Mouse (Mus musculus): ENCODE data around the gene Hoxa3. TPM values are rescaled to one million over a fixed set of nuclear protein-coding genes. Genes with fewer than 3 reads are reported as not detected.
A peak's percentile ranks its signal among the peaks of the same experiment; 100 is the strongest.

Gene Hoxa3
- polyA plus RNA-seq, 1 experiment from 2014 or later = not detected

DNA sequence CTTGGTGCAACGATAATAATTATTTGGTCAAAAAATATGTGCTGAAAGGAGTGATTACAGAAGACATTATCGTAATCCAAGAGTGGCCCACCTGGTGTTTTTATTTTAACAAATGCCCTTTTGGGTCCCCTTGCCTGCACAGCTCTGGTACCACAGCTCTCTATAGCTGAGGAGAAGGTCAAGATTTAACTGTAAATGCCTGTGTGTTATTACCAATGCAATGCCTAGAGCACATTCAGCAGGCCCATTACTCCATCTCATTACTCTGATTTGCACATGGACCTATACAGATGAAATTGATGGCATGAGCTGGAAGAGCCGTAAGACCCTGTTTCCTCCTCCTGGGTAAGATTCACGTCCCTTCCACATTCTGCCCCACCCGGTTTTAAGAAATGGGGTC lies 74.0 kb downstream of the Hoxa3 start:
- H3K27me3 ChIP-seq (ENCODE audit: low read depth, poor library complexity, severe bottlenecking) = peaks cover 49% of the 10 kb centered on the region
- DNase-seq (ENCODE audit: low spot score) = no peak
- peaks cover 14% of the 10 kb centered on the region for H3K4me1 ChIP-seq
- 92% methylated on average over 5 of the region's 5 CpGs for WGBS
- H3K4me3 ChIP-seq = no peak overlapping the region
- no peaks in the 10 kb centered on the region for H3K36me3 ChIP-seq
- H3K9me3 ChIP-seq (replicated peaks) = no peaks in the 10 kb centered on the region
- H3K27ac ChIP-seq (replicated peaks) = no peak overlapping the region

- Histone ChIP-seq H3K27ac (replicated peaks) (no peak overlapping the region), H3K36me3 (no peaks in the 10 kb centered on the region), H3K9me3 (replicated peaks) (no peaks in the 10 kb centered on the region), H3K4me1 (peaks cover 14% of the 10 kb centered on the region), H3K4me3 (no peak overlapping the region), H3K27me3 (ENCODE audit: low read depth, poor library complexity, severe bottlenecking) (peaks cover 48% of the 10 kb centered on the region)
- no peak for DNase-seq (ENCODE audit: low spot score)
- 83% methylated on average over 10 of the region's 10 CpGs for WGBS
Observed at GRCm38 (mm10) chr6:52138576-52138975, 74.6 kb downstream of the Hoxa3 start.

- H3K9me3 ChIP-seq (replicated peaks) = no peaks in the 10 kb centered on the region
- WGBS = 70% methylated on average over 9 of the region's 9 CpGs
- no peak overlapping the region for H3K27ac ChIP-seq (replicated peaks)
- H3K36me3 ChIP-seq = no peaks in the 10 kb centered on the region
- no peak overlapping the region for H3K4me3 ChIP-seq
- H3K27me3 ChIP-seq (ENCODE audit: low read depth, poor library complexity, severe bottlenecking) = peaks cover 44% of the 10 kb centered on the region
- peaks cover 14% of the 10 kb centered on the region for H3K4me1 ChIP-seq
- DNase-seq (ENCODE audit: low spot score) = no peak
Observed at GRCm38 (mm10) chr6:52137841-52138535, 75.1 kb downstream of the Hoxa3 start.

DNA sequence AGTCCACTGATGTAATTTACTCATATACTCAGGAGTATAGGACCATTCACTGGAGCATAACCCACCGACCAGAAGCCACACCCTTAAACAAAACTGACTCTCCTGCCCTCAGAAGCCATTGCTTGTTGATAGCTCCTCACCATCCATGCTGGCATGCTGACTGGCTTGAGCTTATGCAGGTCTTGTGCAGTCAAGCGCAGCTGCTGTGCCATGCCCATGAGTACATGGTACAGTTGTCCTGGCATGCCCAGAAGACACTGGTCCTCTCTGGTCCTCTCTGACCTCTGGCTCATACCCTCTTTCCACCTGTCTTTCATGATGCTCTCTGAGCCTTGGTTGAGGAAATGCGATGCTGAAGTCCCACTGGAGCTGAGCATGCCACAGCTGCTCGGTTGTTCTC lies 89.5 kb downstream of the Hoxa3 start:
- 81% methylated on average over 4 of the region's 4 CpGs for WGBS
- Histone ChIP-seq H3K4me1 (peaks cover 11% of the 10 kb centered on the region), H3K9me3 (replicated peaks) (no peaks in the 10 kb centered on the region; the same call in 1 of the 2 replicates), H3K36me3 (no peaks in the 10 kb centered on the region), H3K4me3 (no peak overlapping the region), H3K27me3 (ENCODE audit: low read depth, poor library complexity, severe bottlenecking) (peaks cover 9% of the 10 kb centered on the region), H3K27ac (replicated peaks) (no peak overlapping the region)
- DNase-seq (ENCODE audit: low spot score) = peak; percentile 6

- peak; percentile 9 for DNase-seq (ENCODE audit: low spot score)
- no peaks in the 10 kb centered on the region for H3K36me3 ChIP-seq
- H3K27me3 ChIP-seq (ENCODE audit: low read depth, poor library complexity, severe bottlenecking) = peaks cover 16% of the 10 kb centered on the region
- H3K27ac ChIP-seq (replicated peaks) = no peak overlapping the region
- WGBS = 75% methylated on average over 3 of the region's 3 CpGs
- H3K9me3 ChIP-seq (replicated peaks) = no peaks in the 10 kb centered on the region
- peaks cover 22% of the 10 kb centered on the region for H3K4me1 ChIP-seq
- H3K4me3 ChIP-seq = no peak overlapping the region
Observed at GRCm38 (mm10) chr6:52121173-52121572, 92.0 kb downstream of the Hoxa3 start.

MicroRNAs within 50 kb of the gene (microRNA counts, 519-probe panel; counts per million panel counts)
- not detected for microRNA mmu-miR-196b

Small RNAs within 50 kb of the gene (microRNA-seq; reads per million reads assigned to microRNA genes)
- gene Mir196b = 77.8 reads per million, percentile 47 among the genes with 10 or more reads in this experiment

Other genes with a start within 250 kb of the Hoxa3 start
- 8.6 and 10.2 TPM in 2 replicates for gene Skap2, start 200.8 kb downstream of the Hoxa3 start, polyA plus RNA-seq (2016; fragmentation: Nextera tagmentation; extraction: Ambion mirVana)
- 0.32 and 0.47 TPM in 2 replicates for gene Hoxa1, start 55.0 kb downstream of the Hoxa3 start, polyA plus RNA-seq (2016; fragmentation: Nextera tagmentation; extraction: Ambion mirVana)
- 0.26 and 1.9 TPM in 2 replicates for gene Hoxa2, start 48.5 kb downstream of the Hoxa3 start, polyA plus RNA-seq (2016; fragmentation: Nextera tagmentation; extraction: Ambion mirVana)
- not detected in 2 replicates for gene 5730596B20Rik, start 35.8 kb downstream of the Hoxa3 start, polyA plus RNA-seq (2016; fragmentation: Nextera tagmentation; extraction: Ambion mirVana)
- gene Hoxa4, start 21.6 kb downstream of the Hoxa3 start, polyA plus RNA-seq (2016; fragmentation: Nextera tagmentation; extraction: Ambion mirVana) = not detected in 2 replicates
- not detected in 2 replicates for gene Hoxa5, start 8.7 kb downstream of the Hoxa3 start, polyA plus RNA-seq (2016; fragmentation: Nextera tagmentation; extraction: Ambion mirVana)
- gene Hoxa6, start 4.6 kb downstream of the Hoxa3 start, polyA plus RNA-seq (2016; fragmentation: Nextera tagmentation; extraction: Ambion mirVana) = not detected in 2 replicates
- gene Gm28308, start within 50 bp of the Hoxa3 start, polyA plus RNA-seq (2016; fragmentation: Nextera tagmentation; extraction: Ambion mirVana) = not detected in 2 replicates
- gene Hoxa7, start 8.5 kb upstream of the Hoxa3 start, polyA plus RNA-seq (2016; fragmentation: Nextera tagmentation; extraction: Ambion mirVana) = not detected in 2 replicates
- not detected in 2 replicates for gene Hoxa9, start 17.8 kb upstream of the Hoxa3 start, polyA plus RNA-seq (2016; fragmentation: Nextera tagmentation; extraction: Ambion mirVana)
- gene Hoxa10, start 27.5 kb upstream of the Hoxa3 start, polyA plus RNA-seq (2016; fragmentation: Nextera tagmentation; extraction: Ambion mirVana) = 0.06 TPM in 1 of 2 replicates, not detected in the other
- gene Hoxa11, start 32.5 kb upstream of the Hoxa3 start, polyA plus RNA-seq (2016; fragmentation: Nextera tagmentation; extraction: Ambion mirVana) = not detected in 2 replicates
- not detected in 2 replicates for gene Hoxa13, start 47.5 kb upstream of the Hoxa3 start, polyA plus RNA-seq (2016; fragmentation: Nextera tagmentation; extraction: Ambion mirVana)
- 0.15 and 0.29 TPM in 2 replicates for gene Evx1, start 100.2 kb upstream of the Hoxa3 start, polyA plus RNA-seq (2016; fragmentation: Nextera tagmentation; extraction: Ambion mirVana)

Measured in midbrain, embryonic 10.5 days (tissue).